Mouse (Mus musculus): ENCODE data around the gene Rab5a. TPM values are rescaled to one million over a fixed set of nuclear protein-coding genes. Genes with fewer than 3 reads are reported as not detected.

Rab5a gene
- polyA plus RNA-seq, 1 experiment from 2014 or later = 91.6 TPM

- 77% methylated on average over 8 of the region's 8 CpGs for WGBS
- Histone ChIP-seq H3K27me3 (no peaks in the 10 kb centered on the region), H3K9me3 (no peaks in the 10 kb centered on the region), H3K27ac (no peak overlapping the region), H3K4me3 (no peak overlapping the region), H3K4me1 (no peaks in the 10 kb centered on the region), H3K9ac (no peak overlapping the region), H3K4me2 (no peak overlapping the region), H3K36me3 (no peaks in the 10 kb centered on the region)
- no peak for ATAC-seq (ENCODE audit: insufficient number of reproducible peaks, low FRiP score, low TSS enrichment, low read depth)
Observed at GRCm38 (mm10) chr17:53551306-53552299, 72.6 kb downstream of the Rab5a start.

- no peak overlapping the region for H3K4me2 ChIP-seq
- H3K36me3 ChIP-seq = no peaks in the 10 kb centered on the region
- no peak overlapping the region for H3K27ac ChIP-seq
- no peaks in the 10 kb centered on the region for H3K27me3 ChIP-seq
- no peaks in the 10 kb centered on the region for H3K4me1 ChIP-seq
- ATAC-seq (ENCODE audit: insufficient number of reproducible peaks, low FRiP score, low TSS enrichment, low read depth) = no peak
- no peak overlapping the region for H3K4me3 ChIP-seq
- no peaks in the 10 kb centered on the region for H3K9me3 ChIP-seq
- no peak overlapping the region for H3K9ac ChIP-seq
- 68% methylated on average over 4 of the region's 4 CpGs for WGBS
Observed at GRCm38 (mm10) chr17:53554088-53554487, 75.1 kb downstream of the Rab5a start.

GRCm38 (mm10) chr17:53554813-53555212, 75.8 kb downstream of the Rab5a start:
- Histone ChIP-seq H3K36me3 (no peaks in the 10 kb centered on the region), H3K27me3 (no peaks in the 10 kb centered on the region), H3K4me2 (no peak overlapping the region), H3K4me1 (no peaks in the 10 kb centered on the region), H3K4me3 (no peak overlapping the region), H3K9me3 (no peaks in the 10 kb centered on the region), H3K9ac (no peak overlapping the region), H3K27ac (no peak overlapping the region)
- WGBS = 82% methylated on average over 3 of the region's 3 CpGs
- ATAC-seq (ENCODE audit: insufficient number of reproducible peaks, low FRiP score, low TSS enrichment, low read depth) = no peak

Other genes starting within 250 kb of the Rab5a start
- 0.40 and 0.71 TPM in 2 replicates for gene Efhb, start 15.9 kb upstream of the Rab5a start, polyA plus RNA-seq (2015; fragmentation: Nextera tagmentation; extraction: Ambion mirVana)
- gene Pp2d1, start 60.2 kb downstream of the Rab5a start, polyA plus RNA-seq (2015; fragmentation: Nextera tagmentation; extraction: Ambion mirVana) = 0.19 and 0.20 TPM in 2 replicates
- gene Kat2b, start 87.6 kb downstream of the Rab5a start, polyA plus RNA-seq (2015; fragmentation: Nextera tagmentation; extraction: Ambion mirVana) = 6.5 and 6.6 TPM in 2 replicates
- gene Sgo1, start 210.1 kb downstream of the Rab5a start, polyA plus RNA-seq (2015; fragmentation: Nextera tagmentation; extraction: Ambion mirVana) = 26.5 and 28.2 TPM in 2 replicates

All from limb, embryonic 15.5 days (tissue).